Mouse (Mus musculus) small intestine, adult 2 months (tissue): ENCODE measurements around the gene Traf6.

Experiments used
- CTCF ChIP-seq: fragments of 200-500 bp; IDR thresholded peaks from 2 replicates; pipeline ENCODE4 v1.5.1; 2012; ENCODE audit warnings: low read depth, mild to moderate bottlenecking, control low read depth, inconsistent platforms, low read length, moderate library complexity, mixed read lengths; ENCODE audit not compliant: insufficient replicate concordance, insufficient read length; ENCODE audit errors: extremely low read depth
- POLR2A ChIP-seq: fragments of 200-500 bp; IDR thresholded peaks from 2 replicates; pipeline ENCODE4 v1.6.1; 2012; ENCODE audit warnings: low read depth, mild to moderate bottlenecking, control low read depth, inconsistent platforms, low read length, moderate library complexity

DNA sequence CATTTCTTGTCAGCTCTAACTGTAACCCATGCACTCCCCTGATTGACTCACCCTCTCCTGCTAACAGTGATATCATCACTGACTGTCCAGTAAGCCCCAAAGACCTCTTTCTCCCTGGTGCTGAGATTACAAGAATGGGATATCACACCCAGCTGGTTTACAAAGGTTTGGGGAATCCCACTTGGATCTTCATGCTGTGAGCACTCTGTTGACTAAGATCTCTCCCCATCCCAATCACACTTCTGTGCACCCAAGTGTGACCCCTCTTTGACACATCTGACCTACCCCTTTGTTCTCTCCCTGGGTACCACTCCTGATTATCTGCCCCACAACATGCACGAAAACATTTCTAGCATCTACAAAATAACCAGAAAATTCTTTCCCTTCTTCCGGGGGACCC is 29.9 kb upstream of the Traf6 start:
- TF ChIP-seq POLR2A: no peak
- no peak for TF ChIP-seq CTCF
